Mouse (Mus musculus): ENCODE results near the gene Rbfox1.

The Rbfox1 gene

GRCm38 (mm10) chr16:6964720-6965583, 1079.8 kb downstream of the Rbfox1 start:
- no peak for DNase-seq

- DNase-seq, result no peak
Observed at GRCm38 (mm10) chr16:6969986-6970385, 1084.8 kb downstream of the Rbfox1 start.

GRCm38 (mm10) chr16:6976341-6976740, 1091.2 kb downstream of the Rbfox1 start:
- DNase-seq, result no peak

GRCm38 (mm10) chr16:6983947-6984346, 1098.8 kb downstream of the Rbfox1 start:
- no peak for DNase-seq

- DNase-seq, result peak; percentile 20
Observed at GRCm38 (mm10) chr16:6986031-6986430, 1100.9 kb downstream of the Rbfox1 start.

- DNase-seq, result no peak
Observed at GRCm38 (mm10) chr16:6986494-6986893, 1101.3 kb downstream of the Rbfox1 start.

- no peak for DNase-seq
Observed at GRCm38 (mm10) chr16:6992251-6992650, 1107.1 kb downstream of the Rbfox1 start.

- DNase-seq, result no peak
Observed at GRCm38 (mm10) chr16:6993180-6993579, 1108.0 kb downstream of the Rbfox1 start.

GRCm38 (mm10) chr16:6997109-6997508, 1112.0 kb downstream of the Rbfox1 start:
- no peak for DNase-seq

- DNase-seq, result no peak
Observed at GRCm38 (mm10) chr16:6997834-6998233, 1112.7 kb downstream of the Rbfox1 start.

GRCm38 (mm10) chr16:7004565-7004964, 1119.4 kb downstream of the Rbfox1 start:
- no peak for DNase-seq

- DNase-seq, result peak; percentile 54
Observed at GRCm38 (mm10) chr16:7005478-7005877, 1120.3 kb downstream of the Rbfox1 start.

- DNase-seq, result no peak
Observed at GRCm38 (mm10) chr16:7017310-7017709, 1132.2 kb downstream of the Rbfox1 start.

GRCm38 (mm10) chr16:7034231-7034630, 1149.1 kb downstream of the Rbfox1 start:
- no peak for DNase-seq

- DNase-seq, result no peak
Observed at GRCm38 (mm10) chr16:7036566-7036965, 1151.4 kb downstream of the Rbfox1 start.

- no peak for DNase-seq
Observed at GRCm38 (mm10) chr16:7036988-7037387, 1151.8 kb downstream of the Rbfox1 start.

- DNase-seq, result no peak
Observed at GRCm38 (mm10) chr16:7038639-7039260, 1153.6 kb downstream of the Rbfox1 start.

- DNase-seq, result no peak
Observed at GRCm38 (mm10) chr16:7039404-7040367, 1154.5 kb downstream of the Rbfox1 start.

- no peak for DNase-seq
Observed at GRCm38 (mm10) chr16:7040691-7041090, 1155.5 kb downstream of the Rbfox1 start.

GRCm38 (mm10) chr16:7047421-7047820, 1162.3 kb downstream of the Rbfox1 start:
- DNase-seq, result no peak

GRCm38 (mm10) chr16:7049162-7049971, 1164.2 kb downstream of the Rbfox1 start:
- DNase-seq, result peak; percentile 27

- DNase-seq, result no peak
Observed at GRCm38 (mm10) chr16:7050945-7051344, 1165.8 kb downstream of the Rbfox1 start.
